Mouse (Mus musculus) stomach, adult 2 months (tissue): ENCODE data around the gene Olfr518. TPM values are rescaled to one million over a fixed set of nuclear protein-coding genes. Genes with fewer than 3 reads are reported as not detected.

Experiments used
- polyA plus RNA-seq: library from polyadenylated mRNA; depleted of rRNA; stranded (reverse); fragments of >200 nt; gene quantifications from 2 replicates; pipeline ENCODE4 v1.2.3, GENCODE M21; 2012; rRNA removed

Olfr518 gene
- not detected in 2 replicates for polyA plus RNA-seq

DNA sequence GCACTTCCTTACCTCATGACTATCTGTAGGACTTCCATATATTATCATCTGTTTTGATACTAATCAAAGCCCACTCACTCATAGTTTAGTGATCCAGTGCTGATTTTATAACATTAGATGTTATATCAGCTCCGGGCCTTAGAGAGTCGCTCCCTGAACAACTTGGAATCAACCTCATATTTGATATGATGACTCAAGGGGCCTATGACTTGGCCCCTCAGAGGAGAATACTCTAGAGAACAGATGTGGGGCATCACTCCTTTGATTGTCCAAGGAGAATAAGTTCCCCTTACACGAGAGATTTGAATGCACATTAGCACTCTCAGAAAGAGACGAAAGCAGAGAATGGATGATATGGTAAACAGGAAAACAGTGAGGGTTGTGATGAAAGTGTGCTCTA, at the start of gene Olfr518:
TSS of gene Olfr518 (minus strand) at position 101 of the 400 bp plus-strand sequence.

DNA sequence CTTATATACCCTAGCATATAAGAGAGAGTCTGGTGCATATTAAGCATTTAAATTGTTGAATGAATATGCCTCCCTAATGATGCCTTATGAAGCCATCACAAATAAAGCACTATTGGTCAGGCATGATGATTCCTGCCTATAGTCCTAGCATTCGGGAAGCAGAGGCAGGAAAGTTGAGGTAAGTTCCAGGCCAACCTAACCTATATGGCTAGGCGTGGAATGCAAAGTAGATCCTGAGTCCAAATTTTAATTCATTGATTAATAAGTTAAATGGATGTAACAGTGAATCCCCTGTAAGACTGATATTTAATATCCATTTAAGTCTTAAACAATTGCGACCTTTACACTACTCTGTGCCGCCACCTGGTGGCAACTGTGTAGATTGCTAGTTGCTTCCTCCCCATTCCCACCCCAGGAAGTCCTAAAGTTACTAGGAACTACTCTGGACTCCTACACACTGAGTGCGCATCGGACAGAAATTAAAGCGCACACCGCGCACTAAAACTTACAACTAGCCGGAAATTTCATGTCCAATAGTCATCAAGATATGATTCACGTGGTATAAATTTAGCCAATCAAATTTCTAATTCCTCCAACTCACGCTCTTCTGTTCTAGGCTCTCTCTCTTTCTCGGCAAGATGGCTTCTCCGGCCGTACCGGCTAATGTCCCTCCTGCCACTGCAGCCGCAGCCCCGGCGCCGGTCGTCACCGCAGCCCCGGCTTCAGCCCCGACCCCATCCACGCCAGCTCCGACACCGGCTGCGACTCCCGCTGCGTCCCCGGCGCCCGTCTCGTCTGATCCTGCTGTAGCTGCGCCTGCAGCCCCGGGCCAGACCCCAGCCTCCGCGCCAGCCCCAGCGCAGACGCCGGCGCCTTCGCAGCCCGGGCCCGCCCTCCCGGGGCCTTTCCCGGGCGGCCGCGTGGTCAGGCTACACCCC, 49.3 kb upstream of the Olfr518 start, which contains the start of gene Eif3f:
TSS of gene Eif3f (plus strand) at position 624 of the 938 bp plus-strand sequence.

GRCm38 (mm10) chr7:108929726-108930393, 45.1 kb upstream of the Olfr518 start, which contains the start of gene Nlrp10:
Gene Nlrp10 (minus strand): TSS chr7:108930178.

GRCm38 (mm10) chr7:108894320-108894719, 9.5 kb upstream of the Olfr518 start, which contains the start of gene Olfr519:
Gene Olfr519 (minus strand): TSS chr7:108894420.

GRCm38 (mm10) chr7:108872279-108872678, 12.5 kb downstream of the Olfr518 start, which contains the start of gene Olfr517:
Gene Olfr517 (minus strand): TSS chr7:108872379.

GRCm38 (mm10) chr7:108850429-108850828, 34.4 kb downstream of the Olfr518 start, which contains the start of gene Olfr516:
Gene Olfr516 (minus strand): TSS chr7:108850529.

Other genes with a start within 250 kb of the Olfr518 start
- gene Olfr509, start 233.1 kb downstream of the Olfr518 start, polyA plus RNA-seq: 0.03 TPM in 1 of 2 replicates, not detected in the other
- gene Olfr510, start 218.6 kb downstream of the Olfr518 start, polyA plus RNA-seq: not detected in 2 replicates
- not detected in 2 replicates for gene Olfr512, start 171.7 kb downstream of the Olfr518 start, polyA plus RNA-seq
- not detected in 2 replicates for gene Olfr513, start 134.0 kb downstream of the Olfr518 start, polyA plus RNA-seq
- gene Olfr514, start 59.0 kb downstream of the Olfr518 start, polyA plus RNA-seq: not detected in 2 replicates
- not detected in 2 replicates for gene Olfr516, start 34.5 kb downstream of the Olfr518 start, polyA plus RNA-seq
- gene Olfr517, start 12.6 kb downstream of the Olfr518 start, polyA plus RNA-seq: not detected in 2 replicates
- gene Olfr519, start 9.4 kb upstream of the Olfr518 start, polyA plus RNA-seq: not detected in 2 replicates
- 0.25 and 0.60 TPM in 2 replicates for gene Nlrp10, start 45.2 kb upstream of the Olfr518 start, polyA plus RNA-seq
- 145 and 383 TPM in 2 replicates for gene Eif3f, start 49.4 kb upstream of the Olfr518 start, polyA plus RNA-seq
- gene Tub, start 65.3 kb upstream of the Olfr518 start, polyA plus RNA-seq: 0.27 and 0.52 TPM in 2 replicates
- gene Ric3, start 198.3 kb upstream of the Olfr518 start, polyA plus RNA-seq: 2.4 and 2.5 TPM in 2 replicates